Mouse (Mus musculus) G1E (cell line): Measurements from ENCODE around the gene Hamp2. TPM values are rescaled to one million over a fixed set of nuclear protein-coding genes. Genes with fewer than 3 reads are reported as not detected.
"Not testable (repeated sequence)": the region's sequence is repeated elsewhere in the genome, so short reads cannot be mapped to it uniquely, and the experiment has no call there.

Source experiments
- ATAC-seq: 2 replicates; pipeline ENCODE4 v1.8.0; 2016; ENCODE audit warnings: mild to moderate bottlenecking; ENCODE audit not compliant: insufficient number of reproducible peaks, poor library complexity, low FRiP score, severe bottlenecking; ENCODE audit errors: extremely low read depth
- DNase-seq: peaks from one replicate; pipeline ENCODE4 v3.0.0; 2012; ENCODE audit warnings: low spot score
- H3K27me3 ChIP-seq: 2 replicates; pipeline ENCODE4 v1.6.1; 2012; ENCODE audit warnings: mild to moderate bottlenecking, low read length, inconsistent platforms; ENCODE audit not compliant: insufficient read depth
- H3K36me3 ChIP-seq: replicated peaks from 2 replicates; pipeline ENCODE3; 2012; ENCODE audit warnings: mild to moderate bottlenecking, inconsistent platforms
- H3K4me1 ChIP-seq: 2 replicates; pipeline ENCODE4 v1.6.1; 2012; ENCODE audit warnings: low read depth, low read length, inconsistent platforms, mixed read lengths; ENCODE audit not compliant: insufficient read depth
- H3K4me3 ChIP-seq: 2 replicates; pipeline ENCODE4 v1.5.1; 2012; ENCODE audit warnings: low read depth, mild to moderate bottlenecking, inconsistent platforms, low read length, moderate library complexity, mixed read lengths
- H3K9me3 ChIP-seq: replicated peaks from 2 replicates; pipeline ENCODE4 v1.6.1; 2012; ENCODE audit warnings: inconsistent platforms
- CTCF ChIP-seq: IDR thresholded peaks from 2 replicates; pipeline ENCODE4 v1.5.1; 2012; ENCODE audit warnings: low read depth, low read length, inconsistent platforms, mixed read lengths
- GATA1 ChIP-seq: IDR thresholded peaks from 2 replicates; pipeline ENCODE4 v1.6.1; 2012; ENCODE audit warnings: borderline replicate concordance, low read length, inconsistent platforms, mixed read lengths
- GATA2 ChIP-seq: IDR thresholded peaks from 2 replicates; pipeline ENCODE4 v1.6.1; 2012; ENCODE audit warnings: low read depth, low read length, inconsistent platforms, borderline replicate concordance
- POLR2AphosphoS5 ChIP-seq: IDR thresholded peaks from 2 replicates; pipeline ENCODE4 v1.6.1; 2012; ENCODE audit warnings: low read depth, low read length, inconsistent platforms; ENCODE audit not compliant: insufficient replicate concordance
- TAL1 ChIP-seq: conservative IDR thresholded peaks from 2 replicates; pipeline ENCODE4 v1.6.1; 2012; ENCODE audit warnings: low read depth, low read length, inconsistent platforms, mixed read lengths
- polyA plus RNA-seq: library from polyadenylated mRNA; stranded (reverse); fragments of >175 nt; gene quantifications from 2 replicates; pipeline ENCODE4 v1.2.3, GENCODE M21; 2012
- total RNA-seq, 2 experiments: library from RNA; stranded (forward) in 1 of 2; stranded (reverse) in 1 of 2; fragments of 200-1000 nt in 1 of 2; fragments of >200 nt in 1 of 2; fragmentation: Nextera tagmentation in 1 of 2; gene quantifications; 2 replicates each; pipeline ENCODE4 v1.2.3; 2014 to 2017

The Hamp2 gene
- total and polyA plus RNA-seq, 3 experiments, result not detected

DNA sequence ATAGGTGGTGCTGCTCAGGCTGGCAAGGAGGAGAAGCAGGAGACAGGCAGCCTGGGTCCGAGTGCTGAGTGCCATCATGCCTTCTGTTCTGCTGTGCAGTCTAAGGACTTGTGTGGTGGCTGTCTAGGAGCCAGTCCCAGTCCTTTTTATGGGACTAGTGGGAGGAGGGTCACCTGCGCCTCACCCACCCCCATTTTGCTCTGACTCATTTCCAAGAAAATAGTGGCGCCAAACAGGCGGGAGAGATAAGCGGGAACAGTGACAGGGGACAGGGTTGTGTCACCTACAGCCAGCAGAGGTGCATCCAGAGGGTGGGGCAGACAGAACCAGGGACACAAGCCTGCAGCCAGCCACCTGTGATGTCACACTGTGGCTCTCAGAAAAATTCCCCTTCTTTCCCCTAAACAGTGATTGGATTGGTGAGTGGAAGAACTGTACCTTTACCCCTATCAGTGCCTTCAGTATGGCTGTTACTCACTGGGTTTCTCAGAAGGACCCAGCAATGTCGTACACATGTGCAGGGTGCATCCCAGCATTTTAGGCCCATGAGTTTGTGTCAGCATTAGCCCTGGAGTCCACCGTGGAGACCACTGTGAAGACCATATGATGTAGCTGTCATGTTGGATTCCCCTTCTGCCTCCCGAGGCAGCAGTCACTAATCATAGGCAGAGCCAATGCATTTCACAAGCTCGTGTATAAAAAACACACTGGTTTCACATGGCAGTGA lies 19.6 kb upstream of the Hamp2 start, which contains the start of gene Hamp:
TSS of gene Hamp (minus strand) at position 124 of the 727 bp plus-strand sequence.
- TF ChIP-seq POLR2AphosphoS5 (no peak), CTCF (no peak), TAL1 (no peak), GATA2 (no peak), GATA1 (no peak)
- H3K4me1 ChIP-seq, result peaks cover 7% of the 10 kb centered on the region
- DNase-seq, result no peak
- H3K36me3 ChIP-seq, result peaks cover 29% of the 10 kb centered on the region
- ATAC-seq, result no peak
- H3K9me3 ChIP-seq, result no peaks in the 10 kb centered on the region
- no peak within 1 kb of the TSS for H3K4me3 ChIP-seq
- no peaks in the 10 kb centered on the region; the same call in 1 of the 2 replicates for H3K27me3 ChIP-seq

DNA sequence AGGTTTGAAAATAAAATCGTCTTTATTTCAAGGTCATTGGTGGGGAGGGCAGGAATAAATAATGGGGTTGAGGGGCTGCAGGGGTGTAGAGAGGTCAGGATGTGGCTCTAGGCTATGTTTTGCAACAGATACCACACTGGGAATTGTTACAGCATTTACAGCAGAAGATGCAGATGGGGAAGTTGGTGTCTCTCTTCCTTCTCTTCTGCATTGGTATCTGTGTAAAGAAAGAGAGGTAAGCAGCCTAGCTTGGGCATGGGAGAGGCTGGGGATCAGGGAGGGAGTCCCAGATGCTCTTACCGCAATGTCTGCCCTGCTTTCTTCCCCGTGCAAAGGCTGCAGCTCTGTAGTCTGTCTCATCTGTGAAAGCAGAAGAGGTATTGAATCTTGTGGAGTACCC lies 17.9 kb upstream of the Hamp2 start:
- H3K27me3 ChIP-seq, H3K9me3 ChIP-seq, H3K4me3 ChIP-seq, DNase-seq, ATAC-seq, H3K4me1 ChIP-seq: not testable (repeated sequence)
- peaks cover 17% of the 10 kb centered on the region for H3K36me3 ChIP-seq

DNA sequence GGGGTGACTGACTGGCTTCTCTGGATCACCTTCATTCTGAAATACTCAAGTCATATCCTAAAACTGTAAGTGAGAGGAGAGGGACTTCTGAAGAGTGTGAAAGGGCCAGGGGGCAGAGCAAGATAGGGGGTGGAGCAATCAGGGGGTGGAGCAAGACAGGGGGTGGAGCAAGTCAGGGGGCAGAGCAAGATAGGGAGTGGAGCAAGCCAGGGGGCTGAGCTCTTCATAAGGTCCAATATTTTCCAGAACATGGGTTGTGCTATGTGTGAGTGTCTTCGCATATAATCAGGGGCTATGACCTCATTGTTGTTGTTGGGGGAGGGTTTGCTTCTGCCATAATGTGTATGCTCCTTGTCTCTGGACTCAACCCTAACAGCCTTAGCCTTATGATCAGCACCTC lies 15.6 kb upstream of the Hamp2 start:
- not testable (repeated sequence) for ATAC-seq, H3K9me3 ChIP-seq, DNase-seq, H3K36me3 ChIP-seq, H3K4me3 ChIP-seq, H3K27me3 ChIP-seq, H3K4me1 ChIP-seq

DNA sequence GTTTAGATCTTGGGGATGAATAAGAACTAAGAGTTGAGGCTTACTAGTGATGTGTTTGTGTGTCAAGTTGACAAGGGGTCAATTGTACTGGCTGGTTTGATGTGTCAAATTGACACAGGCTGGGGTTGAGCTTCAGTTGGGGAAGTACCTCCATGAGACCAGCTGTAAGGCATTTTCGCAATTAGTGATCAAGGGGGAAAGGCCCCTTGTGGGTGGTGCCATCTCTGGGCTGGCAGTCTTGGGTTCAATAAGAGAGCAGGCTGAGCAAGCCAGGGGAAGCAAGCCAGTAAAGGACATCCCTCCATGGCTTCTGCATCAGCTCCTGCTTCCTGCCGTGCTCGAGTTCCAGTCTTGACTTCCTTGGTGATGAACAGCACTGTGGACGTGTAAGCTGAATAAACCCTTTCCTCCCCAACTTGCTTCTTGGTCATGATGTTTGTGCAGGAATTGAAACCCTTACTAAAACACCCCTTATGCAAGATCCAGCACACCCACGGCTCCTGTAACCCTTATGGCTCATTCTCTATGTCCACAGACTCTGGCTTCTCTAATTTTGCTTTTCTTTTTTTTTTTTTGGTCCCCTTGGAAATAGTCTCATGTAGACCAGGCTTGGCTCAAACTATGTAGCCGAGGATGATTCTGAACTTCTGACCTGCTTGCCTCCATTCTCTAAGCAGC lies 11.1 kb upstream of the Hamp2 start:
- H3K4me1 ChIP-seq, H3K9me3 ChIP-seq, H3K4me3 ChIP-seq, DNase-seq, ATAC-seq, H3K36me3 ChIP-seq, H3K27me3 ChIP-seq: not testable (repeated sequence)

DNA sequence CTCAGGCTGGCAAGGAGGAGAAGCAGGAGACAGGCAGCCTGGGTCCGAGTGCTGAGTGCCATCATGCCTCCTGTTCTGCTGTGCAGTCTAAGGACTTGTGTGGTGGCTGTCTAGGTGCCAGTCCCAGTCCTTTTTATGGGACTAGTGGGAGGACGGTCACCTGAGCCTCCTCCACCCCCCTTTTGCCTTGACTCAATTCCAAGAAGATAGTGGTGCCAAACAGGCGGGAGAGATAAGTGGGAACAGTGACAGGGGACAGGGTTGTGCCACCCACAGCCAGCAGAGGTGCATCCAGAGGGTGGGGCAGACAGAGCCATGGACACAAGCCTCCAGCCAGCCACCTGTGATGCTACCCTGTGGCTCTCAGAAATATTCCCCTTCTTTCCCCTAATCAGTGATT lies 410 bp downstream of the Hamp2 start:
- Histone ChIP-seq H3K4me1 (0 out of 2 replicates have a peak, but pooled peaks cover 3% of the 10 kb centered on the region), H3K4me3 (no peak overlapping the region), H3K36me3 (no peaks in the 10 kb centered on the region), H3K9me3 (no peaks in the 10 kb centered on the region), H3K27me3 (no peaks in the 10 kb centered on the region)
- TF ChIP-seq POLR2AphosphoS5 (no peak), CTCF (no peak), GATA1 (no peak), TAL1 (no peak), GATA2 (no peak)
- no peak for DNase-seq
- ATAC-seq, result no peak

DNA sequence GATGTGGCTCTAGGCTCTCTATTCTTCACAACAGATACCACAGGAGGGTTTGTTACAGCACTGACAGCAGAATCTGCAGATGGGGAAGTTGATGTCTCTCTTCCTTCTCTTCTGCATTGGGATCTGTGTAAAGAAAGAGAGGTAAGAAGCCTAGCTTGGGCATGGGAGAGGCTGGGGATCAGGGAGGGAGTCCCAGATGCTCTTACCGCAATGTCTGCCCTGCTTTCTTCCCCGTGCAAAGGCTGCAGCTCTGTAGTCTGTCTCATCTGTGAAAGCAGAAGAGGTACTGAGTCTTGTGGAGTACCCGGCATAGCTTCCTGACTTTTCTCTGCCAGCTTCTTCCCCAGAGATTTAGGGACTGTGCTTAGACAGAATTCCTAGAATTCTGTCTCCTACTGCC lies 2.0 kb downstream of the Hamp2 start:
- not testable (repeated sequence) for H3K9me3 ChIP-seq, ATAC-seq, H3K27me3 ChIP-seq, H3K4me3 ChIP-seq, DNase-seq, H3K4me1 ChIP-seq, H3K36me3 ChIP-seq

DNA sequence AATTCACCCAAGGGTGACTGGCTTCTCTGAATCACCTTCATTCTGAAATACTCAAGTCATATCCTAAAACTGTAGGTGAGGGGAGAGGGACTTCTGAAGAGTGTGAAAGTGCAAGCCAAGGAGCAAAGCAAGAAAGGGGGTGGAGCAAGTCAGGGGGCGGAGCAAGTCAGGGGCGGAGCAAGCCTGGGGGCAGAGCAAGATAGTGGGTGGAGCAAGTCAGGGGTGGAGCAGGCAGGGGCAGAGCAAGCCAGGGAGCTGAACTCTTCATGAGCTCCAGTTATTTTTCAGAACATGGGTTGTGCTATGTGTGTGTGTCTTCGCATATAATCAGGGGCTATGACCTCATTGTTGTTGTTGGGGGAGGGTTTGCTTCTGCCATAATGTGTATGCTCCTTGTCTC lies 4.3 kb downstream of the Hamp2 start:
- Histone ChIP-seq H3K9me3 (no peaks in the 10 kb centered on the region), H3K27me3 (peaks cover 4% of the 10 kb centered on the region; the same call in 1 of the 2 replicates), H3K4me1 (0 out of 2 replicates have a peak, but pooled peaks cover 3% of the 10 kb centered on the region), H3K4me3 (no peak overlapping the region), H3K36me3 (no peaks in the 10 kb centered on the region)
- ATAC-seq, result peak; percentile 34
- TF ChIP-seq GATA1 (no peak), TAL1 (no peak), POLR2AphosphoS5 (no peak), GATA2 (no peak)
- no peak for DNase-seq
